Mouse (Mus musculus) limb, embryonic 14.5 days (tissue): ENCODE measurements around the gene Fyn. TPM values are rescaled to one million over a fixed set of nuclear protein-coding genes. Genes with fewer than 3 reads are reported as not detected.

Experiments
- ATAC-seq: fragments of 200-750 bp; cut with Nextera tagmentation; 2 replicates; pipeline ENCODE4 v1.8.0; 2017; ENCODE audit warnings: low read depth, moderate number of reproducible peaks, moderate TSS enrichment; ENCODE audit not compliant: low FRiP score
- DNase-seq: peaks from one replicate; pipeline ENCODE4 v3.0.0-alpha.2; 2015; ENCODE audit warnings: low spot score
- H3K27ac ChIP-seq: fragments of 300-500 bp; sonication (generic); replicated peaks from 2 replicates; pipeline ENCODE4 v1.5.1; 2014; ENCODE audit warnings: low read depth, mild to moderate bottlenecking, low read length, moderate library complexity, mixed read lengths
- H3K27me3 ChIP-seq: fragments of 300-500 bp; sonication (generic); 2 replicates; pipeline ENCODE4 v1.6.1; 2014; ENCODE audit warnings: low read length, mixed read lengths; ENCODE audit not compliant: control insufficient read depth, insufficient read depth
- H3K36me3 ChIP-seq: fragments of 300-500 bp; sonication (generic); 2 replicates; pipeline ENCODE4 v1.6.1; 2014; ENCODE audit warnings: mild to moderate bottlenecking, low read length, moderate library complexity, mixed read lengths; ENCODE audit not compliant: control insufficient read depth, insufficient read depth
- H3K4me1 ChIP-seq: fragments of 300-500 bp; sonication (generic); 2 replicates; pipeline ENCODE4 v1.6.1; 2014; ENCODE audit warnings: antibody characterized with exemption, low read length, mixed read lengths; ENCODE audit not compliant: control insufficient read depth, insufficient read depth
- H3K4me2 ChIP-seq: fragments of 300-500 bp; sonication (generic); replicated peaks from 2 replicates; pipeline ENCODE4 v1.6.1; 2014; ENCODE audit warnings: low read depth, mild to moderate bottlenecking, low read length, moderate library complexity; ENCODE audit not compliant: severe bottlenecking
- H3K4me3 ChIP-seq: fragments of 300-500 bp; sonication (generic); replicated peaks from 2 replicates; pipeline ENCODE4 v1.5.1; 2014; ENCODE audit warnings: low read length
- H3K9ac ChIP-seq: fragments of 300-500 bp; sonication (generic); 2 replicates; pipeline ENCODE4 v1.6.1; 2014; ENCODE audit warnings: mild to moderate bottlenecking, low read depth, low read length, moderate library complexity; ENCODE audit not compliant: severe bottlenecking
- H3K9me3 ChIP-seq: fragments of 300-500 bp; sonication (generic); 2 replicates; pipeline ENCODE4 v1.6.1; 2016; ENCODE audit warnings: low read length; ENCODE audit not compliant: control insufficient read depth
- POLR2A ChIP-seq: fragments of 200-500 bp; IDR thresholded peaks from 2 replicates; pipeline ENCODE4 v1.8.0; 2012; ENCODE audit warnings: inconsistent platforms, mild to moderate bottlenecking, moderate library complexity, borderline replicate concordance; ENCODE audit not compliant: insufficient read depth, insufficient read length; ENCODE audit errors: extremely low read depth
- WGBS: fragments of 180-500 bp; shearing (Covaris S2); extraction: QIAGEN DNeasy Blood & Tissue Kit; methylation state at CpG from one replicate; pipeline ENCODE4 v1.1.7; 2014; 5-methylcytosine and 5-hydroxymethylcytosine counted together
- polyA plus RNA-seq, 2 experiments: library from polyadenylated mRNA; depleted of rRNA in 1 of 2; stranded (reverse) in 1 of 2; unstranded in 1 of 2; fragments of >200 nt; fragmentation: Nextera tagmentation in 1 of 2; extraction: Ambion mirVana in 1 of 2; gene quantifications; 2 replicates each; pipeline versions ENCODE4 v1.2.1 to v1.2.3; 2012 to 2014

Fyn gene
- polyA plus RNA-seq, 2 experiments: 51.5 to 58.4 TPM

DNA sequence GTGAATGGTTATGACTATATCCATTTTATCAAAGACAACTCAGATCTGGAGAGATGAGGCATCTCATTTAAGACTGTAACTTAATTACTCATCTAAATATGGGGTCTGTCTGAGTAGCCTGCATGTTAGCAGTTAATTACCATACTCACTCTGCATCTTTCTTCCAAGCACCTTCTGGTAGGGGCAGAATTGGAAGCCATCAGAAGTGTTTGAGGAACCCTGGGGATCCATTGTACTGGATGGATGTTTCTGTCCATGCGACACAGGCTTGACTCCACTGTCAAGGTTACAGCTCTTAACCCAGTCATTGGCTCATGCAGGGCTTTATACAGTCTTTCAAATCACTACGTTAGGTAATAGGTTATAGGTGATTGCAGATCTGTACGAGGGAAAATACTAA is 57.4 kb downstream of the Fyn start:
- ATAC-seq (no peak), DNase-seq (no peak)
- Histone ChIP-seq H3K36me3 (peaks cover 3% of the 10 kb centered on the region; the same call in 1 of the 2 replicates), H3K27ac (no peak overlapping the region), H3K27me3 (no peaks in the 10 kb centered on the region), H3K9me3 (no peaks in the 10 kb centered on the region), H3K9ac (no peak overlapping the region), H3K4me3 (no peak overlapping the region), H3K4me2 (no peak overlapping the region), H3K4me1 (peaks cover 8% of the 10 kb centered on the region)
- TF ChIP-seq POLR2A: no peak
- 90% methylated on average over 3 of the region's 3 CpGs for WGBS

DNA sequence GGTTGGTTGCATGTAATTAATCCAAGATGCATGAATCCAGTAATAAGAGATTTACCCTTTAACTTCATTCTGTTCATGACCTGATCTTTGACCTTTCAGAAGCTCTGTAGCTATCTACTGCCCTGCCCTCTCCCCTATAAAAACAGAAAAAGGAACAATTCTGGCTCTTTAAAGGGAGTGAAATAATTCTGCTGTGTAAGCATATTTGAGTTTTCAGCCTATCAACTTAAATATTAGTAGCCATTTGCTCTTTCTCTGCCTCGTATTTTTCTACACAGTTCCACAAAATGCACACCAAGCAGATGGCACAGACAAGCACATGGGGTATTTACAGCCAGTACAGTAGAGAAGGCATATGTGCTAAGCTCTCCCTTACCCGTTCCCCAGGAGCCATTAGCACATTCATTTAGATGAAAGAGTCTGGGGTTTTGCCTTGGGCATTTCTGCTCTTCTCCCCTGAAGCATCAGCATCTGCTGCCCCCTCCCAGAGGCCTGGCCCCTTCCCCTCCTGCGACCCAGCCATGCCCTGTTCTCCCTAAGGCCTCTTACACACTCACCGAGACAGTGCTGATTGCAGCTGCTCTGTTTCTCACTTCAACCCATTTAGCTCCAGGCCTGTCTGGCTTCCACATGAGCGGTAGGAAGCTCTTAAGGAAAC is 58.3 kb downstream of the Fyn start:
- ATAC-seq: no peak

DNA sequence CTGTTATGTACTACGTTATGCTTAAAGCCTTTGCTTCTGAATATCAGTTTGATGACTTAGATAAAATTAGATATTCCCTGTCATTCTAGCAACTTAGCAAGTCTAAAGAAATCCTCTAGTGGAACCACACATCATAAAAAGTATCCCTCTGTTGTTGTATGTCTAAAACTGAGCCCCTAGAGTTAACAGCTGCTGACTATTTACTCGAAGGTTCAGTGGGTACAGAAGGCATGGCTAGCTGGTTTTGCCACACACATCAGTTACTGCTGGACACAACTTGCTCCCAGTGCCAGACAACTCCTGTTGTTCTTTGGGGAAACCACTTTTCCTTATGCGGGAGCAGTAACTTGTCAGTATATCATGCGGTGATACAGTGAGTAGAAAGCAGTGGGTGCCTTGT is 61.0 kb downstream of the Fyn start:
- no peak overlapping the region for H3K4me2 ChIP-seq
- no peak overlapping the region for H3K27ac ChIP-seq
- no peak for TF ChIP-seq POLR2A
- no peaks in the 10 kb centered on the region for H3K9me3 ChIP-seq
- ATAC-seq: no peak
- 78% methylated on average over 4 of the region's 4 CpGs for WGBS
- peaks cover 7% of the 10 kb centered on the region for H3K4me1 ChIP-seq
- DNase-seq: no peak
- H3K4me3 ChIP-seq: no peak overlapping the region
- no peak overlapping the region for H3K9ac ChIP-seq
- no peaks in the 10 kb centered on the region for H3K27me3 ChIP-seq
- peaks cover 3% of the 10 kb centered on the region; the same call in 1 of the 2 replicates for H3K36me3 ChIP-seq

More for the DNA sequence above, 58.3 kb downstream of the Fyn start:
- no peak overlapping the region for H3K9ac ChIP-seq
- TF ChIP-seq POLR2A: no peak
- no peak overlapping the region for H3K27ac ChIP-seq
- no peaks in the 10 kb centered on the region for H3K9me3 ChIP-seq
- no peak overlapping the region for H3K4me2 ChIP-seq
- no peak for DNase-seq
- no peak overlapping the region for H3K4me3 ChIP-seq
- WGBS: 16% methylated on average over 5 of the region's 5 CpGs
- no peaks in the 10 kb centered on the region for H3K27me3 ChIP-seq
- H3K36me3 ChIP-seq: peaks cover 3% of the 10 kb centered on the region; the same call in 1 of the 2 replicates
- peaks cover 3% of the 10 kb centered on the region for H3K4me1 ChIP-seq

DNA sequence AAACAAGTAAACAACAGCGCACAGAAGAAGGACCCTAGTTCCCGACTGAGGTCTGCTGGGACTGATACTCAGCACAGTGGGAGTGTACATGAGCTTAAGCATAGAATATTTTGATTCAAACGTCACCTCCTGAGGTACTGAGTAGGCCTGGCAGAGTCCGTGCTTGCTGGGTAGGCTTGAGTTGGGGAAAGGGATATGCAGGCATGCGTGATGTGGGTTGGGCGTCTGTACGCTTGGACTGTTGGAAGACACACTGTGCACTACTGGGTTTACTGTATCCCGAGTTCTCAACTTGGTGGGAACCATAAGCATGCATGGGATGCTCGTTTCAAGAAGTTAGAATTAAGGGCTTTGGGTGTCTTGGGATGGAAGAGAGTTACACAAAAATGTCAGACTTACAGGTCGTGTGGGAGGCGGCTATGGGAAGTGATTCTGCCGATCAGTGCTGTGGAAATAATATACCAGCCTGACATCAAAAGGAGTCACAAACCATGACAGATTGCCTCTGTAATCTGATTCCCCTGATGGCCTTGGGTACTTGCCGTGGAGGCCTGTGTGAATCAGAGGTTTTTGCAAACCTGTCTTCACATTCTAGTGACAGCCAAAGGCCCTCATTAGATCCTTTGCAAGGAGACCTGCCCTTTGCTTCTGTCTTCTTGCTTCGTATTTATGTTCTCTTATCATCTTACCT is 61.6 kb downstream of the Fyn start:
- WGBS: 49% methylated on average over 14 of the region's 14 CpGs
- ATAC-seq (no peak), DNase-seq (no peak)
- Histone ChIP-seq H3K4me1 (peaks cover 8% of the 10 kb centered on the region), H3K27ac (no peak overlapping the region), H3K27me3 (no peaks in the 10 kb centered on the region), H3K9me3 (no peaks in the 10 kb centered on the region), H3K4me2 (no peak overlapping the region), H3K4me3 (no peak overlapping the region), H3K36me3 (0 out of 2 replicates have a peak, but pooled peaks cover 3% of the 10 kb centered on the region), H3K9ac (no peak overlapping the region)
- no peak for TF ChIP-seq POLR2A

DNA sequence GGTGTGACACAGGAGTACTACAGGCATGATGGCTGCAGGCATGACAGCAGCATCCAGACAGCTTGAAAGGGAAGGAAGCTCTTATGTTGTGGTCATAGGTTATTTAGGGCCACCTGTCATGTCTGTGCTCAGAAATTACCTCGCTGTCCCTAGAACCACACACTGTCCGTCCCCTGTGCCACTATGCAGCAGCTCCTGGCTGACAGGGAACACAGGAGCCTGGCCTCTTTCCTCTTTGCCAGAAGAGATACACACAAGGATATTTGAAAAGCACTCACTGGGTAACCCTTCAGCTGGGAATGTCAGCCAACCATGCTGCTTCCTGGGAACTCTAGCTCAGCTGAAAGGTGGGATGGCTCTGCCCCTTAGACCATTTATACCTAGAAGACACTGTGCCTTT is 62.6 kb downstream of the Fyn start:
- Histone ChIP-seq H3K9ac (no peak overlapping the region), H3K9me3 (no peaks in the 10 kb centered on the region), H3K36me3 (no peaks in the 10 kb centered on the region), H3K27ac (no peak overlapping the region), H3K4me3 (no peak overlapping the region), H3K4me1 (peaks cover 8% of the 10 kb centered on the region), H3K4me2 (no peak overlapping the region), H3K27me3 (no peaks in the 10 kb centered on the region)
- no peak for ATAC-seq
- TF ChIP-seq POLR2A: no peak
- WGBS: 87% methylated on average over 2 of the region's 2 CpGs
- DNase-seq: no peak
